Mouse (Mus musculus): Measurements from ENCODE around the gene Rbm20. TPM values are rescaled to one million over a fixed set of nuclear protein-coding genes. Genes with fewer than 3 reads are reported as not detected.

Rbm20 gene
- total RNA-seq, 2 experiments from 2014 or later = 1.0 to 1.2 TPM

- no peak for DNase-seq (ENCODE audit: low spot score in 2 of 2)
Observed at GRCm38 (mm10) chr19:53808041-53808777, 131.1 kb downstream of the Rbm20 start.

DNA sequence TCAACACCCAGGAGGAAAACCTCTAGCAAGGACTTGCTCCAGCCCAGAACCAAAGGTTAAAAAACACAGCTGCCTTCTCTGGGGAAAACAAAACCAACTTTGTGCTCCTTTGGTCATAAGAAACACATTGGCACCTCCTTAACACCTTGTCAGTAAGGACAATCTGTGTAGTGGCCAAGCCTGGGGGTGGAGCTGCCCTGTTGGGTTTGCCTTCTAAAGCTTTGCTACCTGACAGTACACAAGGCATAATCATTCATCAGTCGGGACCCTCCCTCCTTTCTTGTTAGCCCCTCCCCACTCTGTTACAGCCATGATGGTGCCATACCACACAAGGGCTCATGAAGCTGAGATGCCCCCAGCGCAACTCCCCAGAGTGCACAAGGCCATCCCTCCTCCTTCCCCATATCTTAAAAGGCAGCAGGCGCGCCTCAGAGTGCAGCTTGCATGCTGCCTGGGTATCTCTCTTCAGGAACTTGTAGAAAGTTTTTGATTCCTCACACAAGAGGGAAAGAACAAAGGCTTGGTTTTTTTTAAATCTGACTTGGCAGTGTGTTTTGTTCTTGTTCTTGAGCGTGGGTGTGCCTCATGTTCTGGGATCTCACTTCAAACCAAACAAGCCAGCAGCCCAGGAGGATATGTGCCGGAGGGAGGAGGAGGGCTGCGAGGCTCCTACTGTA is 132.2 kb downstream of the Rbm20 start:
- DNase-seq (ENCODE audit: low spot score in 2 of 2) = no peak

DNA sequence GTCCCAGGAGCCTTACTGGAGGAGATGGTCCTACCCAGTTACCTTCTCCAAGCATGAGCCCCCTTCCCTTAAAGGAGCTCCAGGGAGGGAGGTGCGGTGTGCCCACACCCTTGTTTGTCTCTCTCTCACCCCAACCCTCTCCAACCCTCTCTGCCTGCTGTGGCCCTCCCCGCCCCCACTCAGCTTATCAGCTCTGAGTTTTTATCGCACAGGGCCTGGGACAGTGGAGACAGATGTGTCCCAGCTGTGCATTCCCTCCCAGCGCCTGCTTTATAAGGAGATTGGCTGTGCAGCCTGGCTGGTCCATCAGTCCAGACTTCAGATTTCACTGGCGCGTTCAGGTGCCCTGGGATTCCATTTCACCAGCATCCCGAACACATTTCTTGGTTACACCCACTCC is 132.9 kb downstream of the Rbm20 start:
- no peak for DNase-seq (ENCODE audit: low spot score in 2 of 2)

- no peak for DNase-seq (ENCODE audit: low spot score in 2 of 2)
Observed at GRCm38 (mm10) chr19:53810584-53810983, 133.5 kb downstream of the Rbm20 start.

DNA sequence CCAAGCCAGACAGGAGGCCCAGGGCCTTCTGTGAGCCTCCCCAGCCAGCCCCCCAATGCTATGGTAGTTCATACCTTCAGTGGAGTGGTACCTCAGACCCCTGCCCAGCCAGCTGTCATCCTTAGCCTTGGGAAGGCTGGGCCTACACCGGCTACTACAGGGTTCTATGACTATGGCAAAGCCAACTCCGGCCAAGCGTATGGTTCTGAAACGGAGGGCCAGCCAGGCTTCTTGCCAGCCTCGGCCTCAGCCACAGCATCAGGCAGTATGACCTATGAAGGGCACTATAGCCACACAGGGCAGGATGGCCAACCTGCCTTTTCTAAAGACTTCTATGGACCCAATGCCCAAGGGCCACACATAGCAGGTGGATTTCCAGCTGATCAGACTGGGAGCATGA is 136.5 kb downstream of the Rbm20 start:
- no peak for DNase-seq (ENCODE audit: low spot score in 2 of 2)

GRCm38 (mm10) chr19:53815714-53816113 is 138.6 kb downstream of the Rbm20 start:
- DNase-seq (ENCODE audit: low spot score in 2 of 2) = no peak

- DNase-seq (ENCODE audit: low spot score in 2 of 2) = no peak
Observed at GRCm38 (mm10) chr19:53816242-53816641, 139.1 kb downstream of the Rbm20 start.

DNA sequence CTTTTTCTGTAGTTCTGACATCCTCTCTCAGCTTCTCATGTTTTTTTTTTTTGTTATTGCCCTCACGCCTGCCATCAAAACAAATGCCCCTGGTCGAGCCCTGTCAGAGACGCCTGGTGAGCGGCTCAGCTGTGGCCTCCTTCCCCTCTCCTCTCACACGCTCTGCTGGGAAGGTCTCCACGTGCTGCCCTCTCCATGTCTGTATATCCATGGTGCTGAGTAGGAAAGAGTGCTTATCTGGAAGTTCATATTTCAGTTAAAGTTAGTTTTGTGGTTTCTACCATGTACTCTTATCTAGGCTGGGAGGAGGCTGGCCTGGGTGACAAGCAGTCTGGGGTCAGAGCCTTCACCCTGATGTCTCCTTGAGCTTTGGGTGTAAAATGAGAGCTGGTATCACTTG is 142.2 kb downstream of the Rbm20 start:
- no peak for DNase-seq (ENCODE audit: low spot score in 2 of 2)

GRCm38 (mm10) chr19:53821241-53822120 is 144.4 kb downstream of the Rbm20 start:
- no peak for DNase-seq (ENCODE audit: low spot score in 2 of 2)

DNA sequence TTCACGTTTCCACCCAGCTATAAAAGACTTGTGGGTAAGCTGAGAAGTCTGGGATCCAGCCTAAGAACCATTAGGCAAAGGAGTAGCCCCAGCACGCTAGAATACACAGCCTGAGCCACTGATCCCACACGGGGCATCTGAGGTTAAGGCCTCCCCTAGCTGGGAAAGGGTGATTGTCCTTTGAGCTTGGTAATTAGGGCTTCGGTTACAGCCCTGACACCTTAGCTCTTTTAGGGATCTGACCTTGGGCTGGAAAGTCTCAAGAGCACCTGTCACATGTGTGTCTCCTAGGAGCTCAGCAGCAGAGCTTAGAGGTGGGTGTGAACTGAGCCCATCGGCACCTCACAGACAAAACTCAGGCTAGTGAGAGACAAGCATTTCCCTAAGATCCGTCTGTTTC is 146.7 kb downstream of the Rbm20 start:
- no peak for DNase-seq (ENCODE audit: low spot score in 2 of 2)

- no peak for DNase-seq (ENCODE audit: low spot score in 2 of 2)
Observed at GRCm38 (mm10) chr19:53824872-53825680, 148.0 kb downstream of the Rbm20 start.

DNA sequence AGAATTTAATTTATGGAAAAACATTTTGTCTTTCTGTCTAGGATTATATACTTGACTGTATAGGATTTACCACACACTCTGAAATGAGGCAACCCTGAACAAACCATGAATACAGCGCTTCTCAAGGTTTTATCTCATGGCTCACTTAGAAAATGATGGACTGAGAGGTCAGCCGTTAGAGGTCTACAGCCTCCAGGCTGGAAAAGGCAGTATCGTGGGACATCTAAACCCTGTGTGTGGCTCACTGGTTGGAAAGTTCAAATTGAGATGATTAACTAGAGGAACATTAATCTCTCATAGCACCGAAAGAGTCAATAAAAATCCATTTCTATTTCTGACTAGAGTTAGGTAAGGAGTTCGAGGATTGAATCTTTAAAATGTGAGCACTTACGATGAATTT is 152.9 kb downstream of the Rbm20 start:
- no peak for DNase-seq (ENCODE audit: low spot score in 2 of 2)

- DNase-seq (ENCODE audit: low spot score in 2 of 2) = no peak
Observed at GRCm38 (mm10) chr19:53830407-53831163, 153.5 kb downstream of the Rbm20 start.

DNA sequence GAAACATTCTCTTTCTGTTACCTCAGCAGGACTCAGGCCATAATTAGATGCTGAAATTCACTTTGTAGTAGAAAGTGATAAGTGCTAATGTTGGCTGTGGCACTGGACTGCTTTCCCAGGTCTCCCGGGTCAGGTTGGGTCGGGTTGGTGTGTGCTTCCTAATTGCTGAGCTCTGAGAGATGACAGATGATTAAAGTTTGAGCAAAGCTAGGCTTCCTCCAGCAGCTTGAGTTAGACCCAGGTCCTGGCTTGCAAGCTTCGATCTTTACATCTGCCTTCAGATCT is 154.0 kb downstream of the Rbm20 start:
- no peak for DNase-seq (ENCODE audit: low spot score in 2 of 2)

- no peak for DNase-seq (ENCODE audit: low spot score in 2 of 2)
Observed at GRCm38 (mm10) chr19:53832512-53832911, 155.4 kb downstream of the Rbm20 start.

DNA sequence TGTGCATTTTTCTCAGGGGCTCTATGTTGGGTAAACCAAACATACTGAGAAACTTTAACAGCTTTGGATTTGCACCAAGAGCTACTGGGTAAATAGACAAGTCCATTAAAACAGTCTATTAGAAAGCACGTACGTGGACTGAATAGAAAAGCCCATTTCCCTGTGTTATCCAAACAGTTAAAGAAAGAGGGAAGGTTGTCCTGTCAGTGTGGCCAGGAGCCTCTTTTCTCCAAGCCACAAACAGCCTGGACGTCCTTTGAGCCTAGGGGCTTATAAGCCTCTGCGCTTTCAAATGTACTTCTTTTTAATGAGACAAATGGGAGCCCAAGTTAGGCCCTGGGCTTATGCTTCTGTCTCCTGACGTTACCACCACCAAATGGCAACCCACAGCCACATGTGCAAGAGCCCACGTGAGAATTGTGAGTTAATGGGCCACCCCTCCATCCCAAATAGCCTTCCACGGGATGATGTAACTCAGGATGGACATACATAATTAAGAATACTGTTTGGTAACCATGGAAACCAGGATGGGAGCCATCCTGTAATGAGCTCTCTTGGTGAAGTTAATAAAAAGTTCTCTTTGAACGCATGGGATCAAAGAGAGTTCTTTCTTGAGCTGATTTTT is 156.8 kb downstream of the Rbm20 start:
- no peak for DNase-seq (ENCODE audit: low spot score in 2 of 2)

GRCm38 (mm10) chr19:53836569-53837454 is 159.7 kb downstream of the Rbm20 start:
- no peak for DNase-seq (ENCODE audit: low spot score in 2 of 2)

DNA sequence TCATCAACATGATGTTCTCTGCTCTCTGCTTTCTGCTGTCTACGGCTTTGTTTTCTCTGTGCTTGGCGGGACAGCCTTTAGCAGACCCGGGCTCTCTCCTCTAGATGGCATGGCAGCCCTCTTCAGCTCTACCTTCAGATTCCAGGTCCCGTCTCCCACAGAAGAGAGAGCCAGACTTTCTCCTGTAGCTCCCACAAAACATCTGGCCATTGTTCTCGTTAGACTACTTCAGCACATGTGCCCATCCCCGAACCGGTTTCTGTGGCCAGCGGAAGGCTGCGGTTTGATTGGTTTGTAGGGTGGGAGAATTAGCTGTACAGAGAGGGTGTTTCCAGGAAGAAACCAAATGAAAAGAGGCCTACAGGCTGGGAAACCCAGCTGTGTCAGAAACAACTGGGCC is 161.7 kb downstream of the Rbm20 start:
- DNase-seq (ENCODE audit: low spot score in 2 of 2) = no peak

DNA sequence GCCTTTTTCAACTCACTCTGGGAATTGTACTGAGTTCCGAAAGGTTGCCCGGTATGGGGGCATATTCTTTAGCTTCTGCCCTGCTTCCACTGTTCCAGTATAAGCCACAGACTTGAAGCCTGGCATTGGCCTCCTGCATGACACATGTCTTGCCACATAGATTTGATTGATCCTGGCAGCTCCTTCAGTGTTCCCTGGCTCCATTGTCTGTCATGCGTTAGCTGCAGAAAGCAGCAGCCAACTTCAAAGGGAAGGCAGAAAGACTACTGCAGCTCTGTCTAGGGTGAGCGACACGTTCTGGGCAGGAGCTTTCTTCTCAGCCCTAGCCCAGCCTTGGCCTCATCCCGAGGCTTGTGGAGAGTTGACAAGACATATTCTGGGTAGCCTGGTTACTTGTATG is 162.7 kb downstream of the Rbm20 start:
- DNase-seq (ENCODE audit: low spot score in 2 of 2) = no peak

Measured in adrenal gland, adult 18-20 months (tissue).